Mouse (Mus musculus) liver, embryonic 13.5 days (tissue): ENCODE results near the gene Tnpo3. TPM values are rescaled to one million over a fixed set of nuclear protein-coding genes. Genes with fewer than 3 reads are reported as not detected.
A peak's percentile ranks its signal among the peaks of the same experiment; 100 is the strongest.

Source experiments
- ATAC-seq: fragments of 200-750 bp; cut with Nextera tagmentation; 2 replicates; pipeline ENCODE4 v1.8.0; 2017; ENCODE audit warnings: low read depth, mild to moderate bottlenecking, moderate number of reproducible peaks, moderate library complexity
- DNase-seq: peaks from one replicate; pipeline ENCODE4 v3.0.0; 2022
- H3K27ac ChIP-seq: fragments of 300-500 bp; sonication (generic); 2 replicates; pipeline ENCODE4 v1.5.1; 2015; ENCODE audit warnings: moderate library complexity, mild to moderate bottlenecking, inconsistent platforms
- H3K27me3 ChIP-seq: fragments of 300-500 bp; sonication (generic); 2 replicates; pipeline ENCODE4 v1.6.1; 2015; ENCODE audit warnings: mild to moderate bottlenecking, inconsistent platforms
- H3K36me3 ChIP-seq: fragments of 300-500 bp; sonication (generic); 2 replicates; pipeline ENCODE4 v1.6.1; 2015; ENCODE audit warnings: mild to moderate bottlenecking, inconsistent platforms
- H3K4me1 ChIP-seq: fragments of 300-500 bp; sonication (generic); replicated peaks from 2 replicates; pipeline ENCODE4 v1.6.1; 2015; ENCODE audit warnings: inconsistent platforms
- H3K4me2 ChIP-seq: fragments of 300-500 bp; sonication (generic); 2 replicates; pipeline ENCODE4 v1.6.1; 2015; ENCODE audit warnings: inconsistent platforms, mild to moderate bottlenecking, moderate library complexity
- H3K4me3 ChIP-seq: fragments of 300-500 bp; sonication (generic); replicated peaks from 2 replicates; pipeline ENCODE4 v1.5.1; 2015; ENCODE audit warnings: mild to moderate bottlenecking, inconsistent platforms
- H3K9ac ChIP-seq: fragments of 300-500 bp; sonication (generic); 2 replicates; pipeline ENCODE4 v1.6.1; 2015; ENCODE audit warnings: mild to moderate bottlenecking, inconsistent platforms
- H3K9me3 ChIP-seq: fragments of 300-500 bp; sonication (generic); replicated peaks from 2 replicates; pipeline ENCODE4 v1.6.1; 2016; ENCODE audit warnings: inconsistent platforms
- WGBS: fragments of 180-500 bp; shearing (Covaris S2); methylation state at CpG from one replicate; pipeline ENCODE4 v1.1.7; 2015; ENCODE audit not compliant: insufficient replicate concordance; 5-methylcytosine and 5-hydroxymethylcytosine counted together
- polyA plus RNA-seq: library from polyadenylated mRNA; unstranded; fragments of >200 nt; fragmentation: Nextera tagmentation; extraction: Ambion mirVana; gene quantifications from 2 replicates; pipeline ENCODE4 v1.2.1, GENCODE M21; 2015

The Tnpo3 gene
- polyA plus RNA-seq, 1 experiment from 2014 or later = 38.2 TPM

- Histone ChIP-seq H3K9ac (no peak overlapping the region), H3K9me3 (no peaks in the 10 kb centered on the region), H3K27me3 (peaks cover 59% of the 10 kb centered on the region), H3K4me1 (peaks cover 33% of the 10 kb centered on the region), H3K36me3 (no peaks in the 10 kb centered on the region), H3K4me2 (no peak overlapping the region), H3K4me3 (no peak overlapping the region), H3K27ac (no peak overlapping the region)
- DNase-seq (no peak), ATAC-seq (no peak)
- WGBS = 72% methylated on average over 5 of the region's 5 CpGs
These were observed 104.2 kb downstream of the Tnpo3 start for GRCm38 (mm10) chr6:29505493-29505892.

DNA sequence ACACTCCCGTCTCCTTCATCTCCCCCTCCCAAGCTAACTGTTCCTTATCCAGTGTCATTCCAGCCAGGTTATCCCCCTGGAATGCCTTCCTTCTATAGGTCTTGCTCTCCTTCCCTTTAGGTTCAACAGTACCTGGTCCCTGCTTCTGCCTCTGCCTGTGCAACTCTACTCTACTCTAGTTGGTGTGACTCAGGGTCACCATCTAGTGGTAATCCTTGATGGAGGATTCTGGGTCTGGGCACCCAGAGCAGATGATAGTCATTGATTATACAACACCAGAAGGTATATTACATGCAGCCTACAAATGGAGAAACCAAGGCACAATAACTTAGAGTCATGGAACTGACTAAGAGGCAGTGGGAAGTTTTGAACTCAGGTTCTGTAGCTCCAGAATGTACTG lies 108.1 kb downstream of the Tnpo3 start:
- Histone ChIP-seq H3K9me3 (no peaks in the 10 kb centered on the region), H3K27me3 (peaks cover 51% of the 10 kb centered on the region), H3K27ac (no peak overlapping the region), H3K36me3 (no peaks in the 10 kb centered on the region), H3K9ac (no peak overlapping the region), H3K4me3 (no peak overlapping the region), H3K4me2 (no peak overlapping the region), H3K4me1 (peaks cover 22% of the 10 kb centered on the region)
- WGBS = 71% methylated on average over 1 of the region's 1 CpGs
- ATAC-seq (no peak), DNase-seq (no peak)

- Histone ChIP-seq H3K9ac (no peak overlapping the region), H3K36me3 (no peaks in the 10 kb centered on the region), H3K9me3 (no peaks in the 10 kb centered on the region), H3K4me3 (no peak overlapping the region), H3K27me3 (peaks cover 51% of the 10 kb centered on the region), H3K4me2 (no peak overlapping the region), H3K4me1 (peaks cover 15% of the 10 kb centered on the region), H3K27ac (no peak overlapping the region)
- DNase-seq (peak; percentile 31), ATAC-seq (peak; percentile 42)
- 32% methylated on average over 6 of the region's 6 CpGs for WGBS
These were observed 108.9 kb downstream of the Tnpo3 start for GRCm38 (mm10) chr6:29500810-29501209.

DNA sequence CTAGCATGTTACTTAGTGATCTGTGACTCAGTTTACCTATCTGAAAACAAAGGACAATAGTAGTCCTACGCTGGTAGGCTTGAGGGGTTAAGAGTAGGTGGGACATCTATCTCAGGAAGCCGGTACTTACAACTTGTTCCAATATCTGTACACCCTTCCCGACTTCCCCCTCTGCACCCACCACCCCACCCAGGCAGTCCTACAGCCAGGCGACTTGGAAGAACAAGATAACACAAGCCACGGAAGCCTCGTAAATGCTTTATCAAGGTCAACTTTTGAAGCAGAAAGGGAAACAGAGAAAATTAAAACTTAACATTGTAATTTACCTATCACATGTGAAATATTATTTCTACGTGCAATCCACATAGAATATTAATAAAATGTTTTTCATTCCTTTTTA lies 109.5 kb downstream of the Tnpo3 start:
- Histone ChIP-seq H3K9ac (no peak overlapping the region), H3K9me3 (no peaks in the 10 kb centered on the region), H3K27me3 (peaks cover 51% of the 10 kb centered on the region), H3K4me2 (no peak overlapping the region), H3K4me3 (no peak overlapping the region), H3K4me1 (peaks cover 15% of the 10 kb centered on the region), H3K27ac (no peak overlapping the region), H3K36me3 (no peaks in the 10 kb centered on the region)
- no peak for DNase-seq
- peak; percentile 54 for ATAC-seq
- 24% methylated on average over 7 of the region's 7 CpGs for WGBS

- no peak for ATAC-seq
- Histone ChIP-seq H3K9ac (no peak overlapping the region), H3K4me3 (no peak overlapping the region), H3K27me3 (peaks cover 47% of the 10 kb centered on the region), H3K4me1 (peaks cover 15% of the 10 kb centered on the region), H3K27ac (no peak overlapping the region), H3K9me3 (no peaks in the 10 kb centered on the region), H3K36me3 (no peaks in the 10 kb centered on the region), H3K4me2 (no peak overlapping the region)
- WGBS = 28% methylated on average over 2 of the region's 2 CpGs
- DNase-seq = no peak
These were observed 111.9 kb downstream of the Tnpo3 start for GRCm38 (mm10) chr6:29497791-29498190.

DNA sequence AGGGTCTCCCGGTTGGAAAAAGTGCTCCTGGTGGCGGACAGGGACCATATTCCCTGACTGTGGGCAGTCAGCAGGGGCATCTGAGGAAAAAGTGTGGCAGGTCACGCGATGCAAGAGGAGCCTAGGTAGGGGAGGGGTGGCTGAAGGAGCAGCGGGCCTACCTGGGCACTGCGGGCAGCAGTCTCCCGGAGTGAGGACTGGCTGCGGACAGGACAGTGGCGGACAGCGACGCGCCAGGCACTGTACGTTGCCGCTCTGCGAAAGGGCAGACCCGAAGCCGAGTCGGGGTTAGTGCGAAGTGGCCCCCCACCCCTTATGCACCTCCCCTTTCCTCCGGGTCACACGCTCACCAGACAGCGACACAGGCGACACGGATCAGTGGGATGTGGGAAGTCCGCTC lies 113.4 kb downstream of the Tnpo3 start:
- 15% methylated on average over 25 of the region's 25 CpGs for WGBS
- no peaks in the 10 kb centered on the region for H3K36me3 ChIP-seq

GRCm38 (mm10) chr6:29494101-29494500 lies 115.6 kb downstream of the Tnpo3 start:
- H3K27ac ChIP-seq = no peak overlapping the region
- WGBS = 52% methylated on average over 4 of the region's 4 CpGs
- ATAC-seq (peak; percentile 52; the same call in 1 of the 2 replicates), DNase-seq (no peak)
- no peak overlapping the region for H3K4me3 ChIP-seq
- no peak overlapping the region for H3K4me2 ChIP-seq
- H3K9me3 ChIP-seq = no peaks in the 10 kb centered on the region
- no peak overlapping the region for H3K9ac ChIP-seq
- H3K4me1 ChIP-seq = no peaks in the 10 kb centered on the region
- peaks cover 78% of the 10 kb centered on the region for H3K27me3 ChIP-seq
- no peaks in the 10 kb centered on the region for H3K36me3 ChIP-seq

More for the DNA sequence above, 113.4 kb downstream of the Tnpo3 start:
- no peaks in the 10 kb centered on the region for H3K9me3 ChIP-seq
- peaks cover 62% of the 10 kb centered on the region for H3K27me3 ChIP-seq
- H3K4me2 ChIP-seq = no peak overlapping the region
- peaks cover 13% of the 10 kb centered on the region for H3K4me1 ChIP-seq
- H3K4me3 ChIP-seq = no peak overlapping the region
- no peak overlapping the region for H3K27ac ChIP-seq
- DNase-seq (no peak), ATAC-seq (no peak)
- no peak overlapping the region for H3K9ac ChIP-seq

Other genes with a start within 250 kb of the Tnpo3 start
- 0.10 TPM in 1 of 2 replicates, not detected in the other for gene Opn1sw, start 221.4 kb downstream of the Tnpo3 start, polyA plus RNA-seq
- gene Ccdc136, start 213.6 kb downstream of the Tnpo3 start, polyA plus RNA-seq = 0.62 and 0.64 TPM in 2 replicates
- 0.89 and 0.97 TPM in 2 replicates for gene Flnc, start 176.6 kb downstream of the Tnpo3 start, polyA plus RNA-seq
- 132 and 152 TPM in 2 replicates for gene Atp6v1f, start 142.2 kb downstream of the Tnpo3 start, polyA plus RNA-seq
- gene Atp6v1fnb, start 138.4 kb downstream of the Tnpo3 start, polyA plus RNA-seq = not detected in 2 replicates
- gene Kcp, start 101.9 kb downstream of the Tnpo3 start, polyA plus RNA-seq = 1.5 and 1.6 TPM in 2 replicates
- 6.9 TPM in 2 replicates for gene Irf5, start 83.3 kb downstream of the Tnpo3 start, polyA plus RNA-seq
- gene Tspan33, start 84.3 kb upstream of the Tnpo3 start, polyA plus RNA-seq = 150 and 164 TPM in 2 replicates
- 3.4 and 4.3 TPM in 2 replicates for gene Smo, start 125.6 kb upstream of the Tnpo3 start, polyA plus RNA-seq
- gene Ahcyl2, start 158.1 kb upstream of the Tnpo3 start, polyA plus RNA-seq = 4.1 and 4.3 TPM in 2 replicates